Mouse (Mus musculus): ENCODE results near the gene Gm48551. TPM values are rescaled to one million over a fixed set of nuclear protein-coding genes. Genes with fewer than 3 reads are reported as not detected.

Gene Gm48551
- total RNA-seq, 1 experiment = 1.8 TPM

DNA sequence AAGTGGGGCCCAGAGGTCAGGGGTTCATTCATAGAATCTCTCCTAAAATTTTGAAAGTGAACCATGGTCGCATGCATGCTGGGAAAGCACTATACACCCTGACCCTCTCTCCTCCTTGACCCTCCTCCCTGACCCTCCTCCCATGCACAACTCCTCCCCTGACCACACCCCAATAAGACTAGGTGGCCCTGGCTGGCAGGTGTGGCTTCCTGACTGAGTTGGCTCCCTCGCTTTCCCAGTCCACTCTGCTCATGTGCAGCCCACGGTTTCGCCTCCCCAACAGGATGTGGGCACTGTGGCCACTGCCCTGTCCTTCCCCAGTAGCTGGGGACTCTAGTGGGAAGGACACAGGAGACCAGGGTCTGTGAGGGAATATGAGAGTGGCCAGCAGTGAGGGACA is 26.1 kb downstream of the Gm48551 start:
- no peak overlapping the region; the same call in 1 of the 2 replicates for H3K9ac ChIP-seq (ENCODE audit: insufficient read depth, low read depth, low read length, poor library complexity, severe bottlenecking)
- H3K27ac ChIP-seq (ENCODE audit: insufficient read depth, low read depth, low read length, poor library complexity, severe bottlenecking) = no peak overlapping the region
- H3K36me3 ChIP-seq (ENCODE audit: control insufficient read depth, insufficient read depth, low read length, poor library complexity, severe bottlenecking) = peaks cover 5% of the 10 kb centered on the region; the same call in 1 of the 2 replicates
- H3K4me3 ChIP-seq (ENCODE audit: insufficient read depth in 1 of 2, low read depth in 1 of 2, low read length in 2 of 2, poor library complexity in 1 of 2, severe bottlenecking in 1 of 2) = peak overlapping the region; percentile 37 to 50; a peak in 2 of 4 replicates
- in situ Hi-C loops (cut with MboI; ENCODE audit: low sequenced_read_pairs in 2 of 2, unreplicated experiment in 2 of 2) = no loop called here
- H3K4me1 ChIP-seq (ENCODE audit: control insufficient read depth in 2 of 2, insufficient read depth in 2 of 2, low read length in 2 of 2, poor library complexity in 1 of 2) = peaks cover 4 to 71% of the 10 kb centered on the region in 2 experiments
- no peak for TF ChIP-seq ZC3H11A (IDR thresholded peaks at IDR 0.05; ENCODE audit: borderline replicate concordance, low read depth, low read length)
- no peak for TF ChIP-seq MAFK (IDR thresholded peaks at IDR 0.05; ENCODE audit: insufficient read depth, low read depth, low read length)
- no peak for TF ChIP-seq CHD2 (IDR thresholded peaks at IDR 0.05; ENCODE audit: low read depth, low read length)
- TF ChIP-seq HCFC1 (IDR thresholded peaks at IDR 0.05; ENCODE audit: borderline replicate concordance, insufficient read depth, low read length) = no peak
- TF ChIP-seq ZNF384 (IDR thresholded peaks at IDR 0.05; ENCODE audit: low read depth, low read length) = no peak
- no peaks in the 10 kb centered on the region for H3K9me3 ChIP-seq (ENCODE audit: control insufficient read depth, insufficient read depth, low read depth, low read length)
- DNase-seq (ENCODE audit: low read depth, low spot score) = no peak

DNA sequence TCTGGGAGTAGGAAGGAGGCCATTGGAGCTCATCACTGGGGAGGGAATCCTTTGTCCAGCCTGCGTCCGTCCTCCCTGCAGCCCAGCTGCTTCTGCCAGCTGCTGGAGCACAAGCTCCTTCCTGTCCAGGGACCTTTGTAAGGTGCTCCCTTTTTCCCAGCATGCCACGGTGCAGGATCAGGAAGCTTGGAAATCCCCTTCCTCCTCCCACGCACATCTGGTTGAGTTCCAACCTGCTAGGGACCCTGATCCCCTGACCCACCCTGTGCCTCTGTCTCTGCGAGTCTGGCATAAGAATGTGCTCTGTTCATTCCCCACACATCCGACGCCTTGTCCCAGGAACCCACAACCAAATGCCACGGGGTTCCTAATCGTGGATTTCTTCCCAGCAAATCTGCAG is 26.7 kb downstream of the Gm48551 start:
- in situ Hi-C loops (cut with MboI; ENCODE audit: low sequenced_read_pairs in 2 of 2, unreplicated experiment in 2 of 2) = no loop called here
- TF ChIP-seq ZC3H11A (IDR thresholded peaks at IDR 0.05; ENCODE audit: borderline replicate concordance, low read depth, low read length) = no peak
- TF ChIP-seq CHD2 (IDR thresholded peaks at IDR 0.05; ENCODE audit: low read depth, low read length) = no peak
- TF ChIP-seq HCFC1 (IDR thresholded peaks at IDR 0.05; ENCODE audit: borderline replicate concordance, insufficient read depth, low read length) = no peak
- H3K9me3 ChIP-seq (ENCODE audit: control insufficient read depth, insufficient read depth, low read depth, low read length) = no peaks in the 10 kb centered on the region
- peaks cover 5% of the 10 kb centered on the region; the same call in 1 of the 2 replicates for H3K36me3 ChIP-seq (ENCODE audit: control insufficient read depth, insufficient read depth, low read length, poor library complexity, severe bottlenecking)
- DNase-seq (ENCODE audit: low read depth, low spot score) = no peak
- no peak overlapping the region for H3K4me3 ChIP-seq (ENCODE audit: insufficient read depth in 1 of 2, low read depth in 1 of 2, low read length in 2 of 2, poor library complexity in 1 of 2, severe bottlenecking in 1 of 2)
- peaks cover 4 to 77% of the 10 kb centered on the region in 2 experiments for H3K4me1 ChIP-seq (ENCODE audit: control insufficient read depth in 2 of 2, insufficient read depth in 2 of 2, low read length in 2 of 2, poor library complexity in 1 of 2)
- H3K9ac ChIP-seq (ENCODE audit: insufficient read depth, low read depth, low read length, poor library complexity, severe bottlenecking) = no peak overlapping the region
- no peak overlapping the region for H3K27ac ChIP-seq (ENCODE audit: insufficient read depth, low read depth, low read length, poor library complexity, severe bottlenecking)

DNA sequence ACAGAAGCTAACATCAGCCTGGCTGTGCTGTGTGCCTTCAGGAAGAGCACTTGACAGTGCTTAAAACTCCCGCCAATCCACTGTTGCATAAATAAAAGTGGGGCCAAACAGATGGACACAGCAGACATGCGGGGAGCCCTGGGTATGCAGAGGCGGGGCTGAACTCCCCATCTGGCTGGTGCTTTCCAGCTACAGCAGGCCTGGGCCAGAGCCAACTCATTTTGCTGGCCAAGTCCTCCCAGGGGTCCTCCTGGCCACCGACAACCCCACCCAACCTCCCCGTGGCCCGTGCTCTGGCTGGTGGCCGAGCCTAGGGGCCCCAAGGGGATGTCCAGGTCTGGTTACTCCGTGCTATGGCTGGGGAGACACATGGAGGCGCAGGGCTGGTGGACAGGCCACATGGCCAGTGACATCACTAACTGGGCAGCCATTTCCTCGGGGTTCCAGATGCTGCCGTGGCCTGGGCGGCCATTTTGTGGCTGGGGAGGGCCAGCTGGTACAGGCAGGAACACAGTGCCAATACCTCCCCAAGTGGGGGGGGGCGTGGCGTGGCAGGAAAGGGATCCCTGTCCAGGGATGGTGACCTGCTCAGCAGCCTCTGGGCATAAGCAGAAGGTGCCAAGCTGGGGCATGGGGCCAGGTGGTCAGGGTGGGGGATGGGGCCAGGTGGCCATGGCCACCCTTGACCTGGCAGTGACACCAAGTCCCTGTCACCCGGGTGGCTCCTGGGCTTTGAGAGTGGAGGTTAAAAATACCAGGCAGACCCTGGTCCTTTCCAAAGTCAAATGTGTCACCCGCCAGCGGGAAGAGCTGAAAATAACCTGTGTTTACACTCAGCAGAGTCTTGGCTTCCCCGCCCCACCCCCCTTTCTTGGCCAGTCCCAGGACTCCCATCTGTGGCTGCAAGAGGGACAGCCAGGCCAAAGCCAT is 27.5 kb downstream of the Gm48551 start:
- no peak overlapping the region for H3K27ac ChIP-seq (ENCODE audit: insufficient read depth, low read depth, low read length, poor library complexity, severe bottlenecking)
- no peak for TF ChIP-seq MAFK (IDR thresholded peaks at IDR 0.05; ENCODE audit: insufficient read depth, low read depth, low read length)
- no peak for TF ChIP-seq HCFC1 (IDR thresholded peaks at IDR 0.05; ENCODE audit: borderline replicate concordance, insufficient read depth, low read length)
- peak; percentile 37; the same call in 1 of the 2 replicates for TF ChIP-seq ZC3H11A (IDR thresholded peaks at IDR 0.05; ENCODE audit: borderline replicate concordance, low read depth, low read length)
- no peak for TF ChIP-seq ZNF384 (IDR thresholded peaks at IDR 0.05; ENCODE audit: low read depth, low read length)
- no peak for TF ChIP-seq CHD2 (IDR thresholded peaks at IDR 0.05; ENCODE audit: low read depth, low read length)
- peaks cover 4 to 77% of the 10 kb centered on the region in 2 experiments for H3K4me1 ChIP-seq (ENCODE audit: control insufficient read depth in 2 of 2, insufficient read depth in 2 of 2, low read length in 2 of 2, poor library complexity in 1 of 2)
- in situ Hi-C loops (cut with MboI; ENCODE audit: low sequenced_read_pairs in 2 of 2, unreplicated experiment in 2 of 2) = no loop called here
- no peak overlapping the region for H3K9ac ChIP-seq (ENCODE audit: insufficient read depth, low read depth, low read length, poor library complexity, severe bottlenecking)
- no peak overlapping the region for H3K4me3 ChIP-seq (ENCODE audit: insufficient read depth in 1 of 2, low read depth in 1 of 2, low read length in 2 of 2, poor library complexity in 1 of 2, severe bottlenecking in 1 of 2)
- no peak for DNase-seq (ENCODE audit: low read depth, low spot score)
- peaks cover 5% of the 10 kb centered on the region; the same call in 1 of the 2 replicates for H3K36me3 ChIP-seq (ENCODE audit: control insufficient read depth, insufficient read depth, low read length, poor library complexity, severe bottlenecking)
- H3K9me3 ChIP-seq (ENCODE audit: control insufficient read depth, insufficient read depth, low read depth, low read length) = no peaks in the 10 kb centered on the region

DNA sequence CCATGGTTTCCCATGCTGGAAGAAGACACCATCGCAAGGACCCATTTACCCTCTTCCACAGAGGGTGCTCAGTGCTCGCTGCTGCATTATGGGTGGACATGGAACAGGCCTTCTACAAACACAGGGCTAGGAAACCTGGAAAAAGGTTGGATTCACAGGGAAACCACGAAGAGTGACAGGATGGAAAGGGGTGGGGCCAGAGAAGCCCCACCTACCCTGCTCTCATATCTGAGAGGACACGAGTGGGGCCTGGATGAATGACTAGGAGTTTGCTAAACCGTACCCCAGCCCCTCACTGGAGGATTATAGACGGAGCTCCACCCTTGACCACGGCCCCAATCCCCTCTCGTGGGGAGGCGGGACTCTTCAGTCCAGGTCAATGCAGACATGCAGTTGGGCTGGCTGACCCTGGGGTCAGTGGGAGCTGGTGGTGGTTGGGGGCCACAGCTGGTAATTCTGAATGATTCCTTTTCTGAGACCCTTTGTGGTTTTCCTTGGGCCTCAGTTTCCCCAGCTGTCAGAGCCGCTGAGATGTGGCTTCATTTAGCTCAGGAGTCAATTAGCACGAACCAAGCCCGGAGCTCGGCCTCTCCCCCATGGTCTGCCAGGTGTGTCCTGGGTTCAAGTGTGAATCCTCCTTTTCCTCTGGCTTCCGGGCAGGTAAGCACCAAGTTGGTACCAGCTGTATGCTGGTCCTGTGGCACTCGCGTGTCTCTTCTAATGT is 28.5 kb downstream of the Gm48551 start:
- Histone ChIP-seq H3K9ac (ENCODE audit: insufficient read depth, low read depth, low read length, poor library complexity, severe bottlenecking) (no peak overlapping the region), H3K27ac (ENCODE audit: insufficient read depth, low read depth, low read length, poor library complexity, severe bottlenecking) (no peak overlapping the region), H3K4me3 (ENCODE audit: insufficient read depth in 1 of 2, low read depth in 1 of 2, low read length in 2 of 2, poor library complexity in 1 of 2, severe bottlenecking in 1 of 2) (no peak overlapping the region), H3K9me3 (ENCODE audit: control insufficient read depth, insufficient read depth, low read depth, low read length) (no peaks in the 10 kb centered on the region), H3K4me1 (ENCODE audit: control insufficient read depth in 2 of 2, insufficient read depth in 2 of 2, low read length in 2 of 2, poor library complexity in 1 of 2) (peaks cover 4 to 78% of the 10 kb centered on the region in 2 experiments), H3K36me3 (ENCODE audit: control insufficient read depth, insufficient read depth, low read length, poor library complexity, severe bottlenecking) (peaks cover 5% of the 10 kb centered on the region; the same call in 1 of the 2 replicates)
- DNase-seq (ENCODE audit: low read depth, low spot score) = no peak
- in situ Hi-C loops (cut with MboI; ENCODE audit: low sequenced_read_pairs in 2 of 2, unreplicated experiment in 2 of 2) = no loop called here
- no peak for TF ChIP-seq ZNF384 (IDR thresholded peaks at IDR 0.05; ENCODE audit: low read depth, low read length)
- TF ChIP-seq HCFC1 (IDR thresholded peaks at IDR 0.05; ENCODE audit: borderline replicate concordance, insufficient read depth, low read length) = no peak
- no peak for TF ChIP-seq CHD2 (IDR thresholded peaks at IDR 0.05; ENCODE audit: low read depth, low read length)
- no peak for TF ChIP-seq ZC3H11A (IDR thresholded peaks at IDR 0.05; ENCODE audit: borderline replicate concordance, low read depth, low read length)
- TF ChIP-seq MAFK (IDR thresholded peaks at IDR 0.05; ENCODE audit: insufficient read depth, low read depth, low read length) = no peak
